Mouse (Mus musculus) lung, adult 2 months (tissue): ENCODE measurements around the gene Zfr2.

ENCODE experiments used
- CTCF ChIP-seq: fragments of 200-500 bp; IDR thresholded peaks from 2 replicates; pipeline ENCODE4 v1.5.1; 2011; ENCODE audit warnings: mild to moderate bottlenecking, low read length, control low read depth; ENCODE audit not compliant: insufficient read depth
- POLR2A ChIP-seq: fragments of 200-500 bp; IDR thresholded peaks from 2 replicates; pipeline ENCODE4 v1.6.1; 2011; ENCODE audit warnings: low read depth, mild to moderate bottlenecking, control low read depth, low read length, borderline replicate concordance; ENCODE audit errors: extremely low read depth

DNA sequence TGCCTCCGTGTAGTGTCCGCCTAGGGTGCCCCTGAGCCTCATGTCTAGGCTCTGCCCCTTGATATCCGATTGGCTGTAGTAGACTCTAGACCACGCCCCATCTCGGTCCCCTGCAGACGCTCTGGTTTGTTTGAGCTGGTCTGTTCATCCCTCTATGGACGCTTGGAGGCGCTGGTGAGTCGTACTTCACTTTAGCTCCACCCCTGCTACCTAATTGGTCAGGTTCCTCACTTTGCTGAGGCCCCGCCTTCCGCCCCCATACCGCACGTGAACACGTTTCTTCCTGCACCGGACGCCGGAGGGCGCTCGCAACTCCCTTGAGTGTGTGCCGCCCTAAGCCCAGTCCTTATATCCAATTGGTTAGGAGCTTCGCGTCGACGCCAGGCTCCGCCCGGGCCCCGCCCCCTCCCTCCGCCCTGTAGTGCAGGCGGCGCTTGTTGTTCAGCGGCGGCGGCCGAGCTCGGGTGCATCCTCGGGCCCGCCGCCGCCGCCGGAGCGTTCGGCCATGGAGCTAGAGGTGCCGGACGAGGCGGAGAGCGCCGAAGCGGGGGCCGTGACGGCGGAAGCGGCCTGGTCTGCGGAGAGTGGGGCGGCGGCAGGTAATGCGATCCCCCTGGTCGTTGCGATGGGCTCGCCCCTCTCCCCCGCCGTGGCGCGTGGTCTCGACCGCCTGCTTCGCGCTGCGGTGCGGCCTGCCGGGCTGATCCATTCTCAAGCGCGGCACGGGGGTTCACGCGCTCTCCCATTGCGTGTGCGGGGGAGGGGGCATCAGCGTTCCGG is 59.8 kb downstream of the Zfr2 start, which contains the start of gene Pip5k1c:
- peak; percentile 81 for TF ChIP-seq CTCF
- peak; percentile 68 for TF ChIP-seq POLR2A
